Mouse (Mus musculus): ENCODE data around the gene Ulk4. TPM values are rescaled to one million over a fixed set of nuclear protein-coding genes. Genes with fewer than 3 reads are reported as not detected.

Gene Ulk4
- polyA plus RNA-seq, 1 experiment from 2014 or later, result 23.2 TPM

DNA sequence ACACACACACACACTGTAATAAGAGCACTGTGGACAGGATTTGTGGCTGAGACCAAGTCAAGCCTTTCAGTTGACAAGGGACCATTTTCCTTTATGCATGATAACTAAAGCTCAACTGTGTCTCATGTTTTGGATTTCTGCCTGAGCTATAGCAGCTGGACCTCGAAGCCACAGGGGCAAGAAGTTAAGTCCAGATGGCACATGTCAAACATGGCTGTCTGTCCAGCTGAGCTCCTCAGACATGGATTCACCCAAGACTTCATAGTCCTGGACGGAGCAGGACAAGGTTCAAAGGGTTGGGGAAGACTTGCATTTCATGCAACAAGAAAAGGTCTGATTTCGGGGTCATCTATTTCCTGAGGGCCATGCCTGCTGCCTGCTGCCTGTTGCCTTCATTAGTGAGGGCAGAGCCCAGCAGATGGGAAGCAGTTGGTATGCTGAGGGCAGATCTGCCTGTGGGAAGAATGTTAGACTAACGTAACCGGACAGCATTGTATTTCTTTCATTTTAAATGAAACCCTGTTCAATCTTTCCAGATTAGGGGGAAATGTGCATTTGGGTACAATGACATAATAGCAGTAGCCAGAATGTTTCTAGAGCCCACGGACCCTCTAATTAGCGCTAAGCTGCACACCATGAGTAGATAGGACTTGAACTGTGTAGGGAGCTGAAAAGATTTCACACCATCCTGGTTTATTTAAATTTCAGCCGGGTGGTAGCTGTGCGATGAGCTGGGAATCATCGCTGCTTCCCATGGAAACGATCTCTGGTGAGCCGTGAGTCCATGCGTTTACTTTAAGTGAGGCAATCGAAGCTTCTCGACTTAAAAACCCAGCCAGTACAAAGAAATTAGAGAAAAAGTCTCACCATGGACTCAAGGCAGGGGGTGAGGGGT is 286.9 kb downstream of the Ulk4 start:
- no peaks in the 10 kb centered on the region for H3K9me3 ChIP-seq (ENCODE audit: low read length)
- no peak overlapping the region for H3K9ac ChIP-seq (replicated peaks)
- 70% methylated on average over 15 of the region's 15 CpGs for WGBS (ENCODE audit: insufficient replicate concordance)
- H3K36me3 ChIP-seq (replicated peaks; ENCODE audit: insufficient read depth, low read length), result no peaks in the 10 kb centered on the region
- no peak overlapping the region for H3K27ac ChIP-seq (ENCODE audit: low read depth)
- H3K4me1 ChIP-seq (ENCODE audit: insufficient read depth), result 0 out of 2 replicates have a peak, but pooled peaks cover 3% of the 10 kb centered on the region
- TF ChIP-seq CTCF (IDR thresholded peaks at IDR 0.05; ENCODE audit: low read depth) (no peak), EP300 (IDR thresholded peaks at IDR 0.05; ENCODE audit: low read depth) (no peak)
- no peaks in the 10 kb centered on the region for H3K27me3 ChIP-seq (ENCODE audit: insufficient read depth, low read length)
- H3K4me3 ChIP-seq (ENCODE audit: low read depth, low read length), result no peak overlapping the region
- ATAC-seq, result no peak
- DNase-seq, result no peak
- H3K4me2 ChIP-seq (ENCODE audit: low read depth, low read length), result no peak overlapping the region

DNA sequence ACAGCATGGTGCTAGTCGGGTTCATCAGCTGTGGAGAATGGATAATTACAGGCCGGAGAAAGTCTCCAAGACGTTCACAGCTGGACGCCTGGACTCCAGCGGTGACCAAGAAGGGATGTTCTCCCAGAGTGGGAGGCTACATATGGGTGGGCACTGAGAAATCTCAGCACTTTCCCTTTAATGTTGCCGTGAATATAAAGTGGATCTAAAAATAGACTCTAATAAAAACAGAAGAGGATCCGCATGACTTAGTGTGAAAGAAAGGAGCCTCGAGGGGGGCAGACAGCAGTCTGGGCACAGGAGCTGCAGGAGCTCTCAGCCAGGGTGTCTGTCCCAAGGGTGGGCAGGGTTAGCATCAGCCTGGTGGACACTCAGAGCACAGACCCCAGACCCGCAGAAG is 288.9 kb downstream of the Ulk4 start:
- no peak overlapping the region for H3K4me3 ChIP-seq (ENCODE audit: low read depth, low read length)
- DNase-seq, result no peak
- H3K4me1 ChIP-seq (ENCODE audit: insufficient read depth), result 0 out of 2 replicates have a peak, but pooled peaks cover 3% of the 10 kb centered on the region
- H3K4me2 ChIP-seq (ENCODE audit: low read depth, low read length), result no peak overlapping the region
- 67% methylated on average over 9 of the region's 9 CpGs for WGBS (ENCODE audit: insufficient replicate concordance)
- no peak overlapping the region for H3K9ac ChIP-seq (replicated peaks)
- TF ChIP-seq EP300 (IDR thresholded peaks at IDR 0.05; ENCODE audit: low read depth), result no peak
- TF ChIP-seq CTCF (IDR thresholded peaks at IDR 0.05; ENCODE audit: low read depth), result no peak
- H3K9me3 ChIP-seq (ENCODE audit: low read length), result no peaks in the 10 kb centered on the region
- H3K27me3 ChIP-seq (ENCODE audit: insufficient read depth, low read length), result no peaks in the 10 kb centered on the region
- H3K27ac ChIP-seq (ENCODE audit: low read depth), result no peak overlapping the region
- H3K36me3 ChIP-seq (replicated peaks; ENCODE audit: insufficient read depth, low read length), result no peaks in the 10 kb centered on the region
- no peak for ATAC-seq

DNA sequence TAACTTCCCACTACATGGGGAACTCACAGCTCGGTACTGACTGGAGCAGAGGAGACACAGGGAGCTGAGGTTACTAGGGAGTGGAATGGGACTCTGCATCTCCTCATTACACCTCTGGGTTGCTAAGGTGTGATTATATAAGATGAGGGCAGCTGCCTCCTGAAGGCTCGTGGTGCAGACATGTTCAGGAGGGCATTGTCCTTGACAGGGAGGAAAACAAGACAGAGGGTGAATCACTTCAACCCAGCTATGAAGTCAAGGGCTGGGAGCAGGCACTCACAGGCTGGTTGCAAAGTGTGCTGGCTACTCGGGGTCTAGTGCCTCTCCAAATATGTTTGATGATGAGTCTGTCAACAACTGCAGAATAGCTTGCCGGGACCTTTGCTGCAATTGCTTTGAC is 290.0 kb downstream of the Ulk4 start:
- no peak overlapping the region for H3K9ac ChIP-seq (replicated peaks)
- ATAC-seq (no peak), DNase-seq (no peak)
- 0 out of 2 replicates have a peak, but pooled peaks cover 3% of the 10 kb centered on the region for H3K4me1 ChIP-seq (ENCODE audit: insufficient read depth)
- WGBS (ENCODE audit: insufficient replicate concordance), result 54% methylated on average over 4 of the region's 4 CpGs
- no peaks in the 10 kb centered on the region for H3K36me3 ChIP-seq (replicated peaks; ENCODE audit: insufficient read depth, low read length)
- H3K4me2 ChIP-seq (ENCODE audit: low read depth, low read length), result no peak overlapping the region
- no peak overlapping the region for H3K4me3 ChIP-seq (ENCODE audit: low read depth, low read length)
- H3K9me3 ChIP-seq (ENCODE audit: low read length), result no peaks in the 10 kb centered on the region
- H3K27me3 ChIP-seq (ENCODE audit: insufficient read depth, low read length), result no peaks in the 10 kb centered on the region
- no peak overlapping the region for H3K27ac ChIP-seq (ENCODE audit: low read depth)
- no peak for TF ChIP-seq EP300 (IDR thresholded peaks at IDR 0.05; ENCODE audit: low read depth)
- no peak for TF ChIP-seq CTCF (IDR thresholded peaks at IDR 0.05; ENCODE audit: low read depth)

DNA sequence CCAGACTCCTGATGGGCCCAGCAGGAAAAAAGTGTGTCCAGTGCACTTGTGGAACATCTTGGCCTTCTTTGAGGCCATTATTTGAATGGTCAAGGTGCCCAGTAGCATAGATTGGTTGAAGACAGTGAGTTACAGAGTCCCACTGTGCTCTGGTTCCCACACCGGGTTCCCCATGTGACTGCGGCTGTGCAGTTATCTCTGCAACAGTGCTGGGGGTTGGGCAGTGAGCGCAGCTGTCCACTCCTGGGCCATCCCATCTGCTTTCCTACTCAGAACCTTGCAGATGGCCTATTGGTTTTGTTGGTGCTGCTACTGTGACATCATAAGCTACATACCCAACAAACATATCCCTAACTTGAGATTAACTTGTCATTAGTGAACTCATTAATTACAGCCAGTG is 290.7 kb downstream of the Ulk4 start:
- H3K9me3 ChIP-seq (ENCODE audit: low read length), result no peaks in the 10 kb centered on the region
- 73% methylated on average over 3 of the region's 3 CpGs for WGBS (ENCODE audit: insufficient replicate concordance)
- no peaks in the 10 kb centered on the region for H3K27me3 ChIP-seq (ENCODE audit: insufficient read depth, low read length)
- ATAC-seq (no peak), DNase-seq (no peak)
- TF ChIP-seq EP300 (IDR thresholded peaks at IDR 0.05; ENCODE audit: low read depth) (no peak), CTCF (IDR thresholded peaks at IDR 0.05; ENCODE audit: low read depth) (no peak)
- H3K27ac ChIP-seq (ENCODE audit: low read depth), result no peak overlapping the region
- 0 out of 2 replicates have a peak, but pooled peaks cover 3% of the 10 kb centered on the region for H3K4me1 ChIP-seq (ENCODE audit: insufficient read depth)
- H3K4me2 ChIP-seq (ENCODE audit: low read depth, low read length), result no peak overlapping the region
- H3K4me3 ChIP-seq (ENCODE audit: low read depth, low read length), result no peak overlapping the region
- H3K9ac ChIP-seq (replicated peaks), result no peak overlapping the region
- no peaks in the 10 kb centered on the region for H3K36me3 ChIP-seq (replicated peaks; ENCODE audit: insufficient read depth, low read length)

DNA sequence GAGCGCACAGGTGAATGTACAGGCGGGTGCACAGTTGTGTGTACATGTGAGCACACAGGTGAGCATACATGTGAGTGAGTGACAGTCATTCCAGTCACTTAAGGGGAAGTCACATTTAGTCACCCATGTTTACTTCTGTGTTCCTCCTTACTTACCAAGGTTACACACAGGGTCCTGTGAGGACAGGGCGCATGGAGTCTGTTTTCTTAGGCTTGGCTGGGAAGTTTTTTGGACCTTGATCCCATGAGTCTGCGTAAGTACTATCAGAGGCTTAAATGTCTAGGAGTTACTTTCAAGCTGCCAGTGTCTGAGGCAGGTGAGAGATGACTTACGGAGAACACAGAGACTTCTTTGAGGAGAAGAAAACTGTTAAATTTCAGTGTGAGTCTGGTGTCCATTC is 291.5 kb downstream of the Ulk4 start:
- H3K9ac ChIP-seq (replicated peaks), result no peak overlapping the region
- 0 out of 2 replicates have a peak, but pooled peaks cover 3% of the 10 kb centered on the region for H3K4me1 ChIP-seq (ENCODE audit: insufficient read depth)
- no peak overlapping the region for H3K4me3 ChIP-seq (ENCODE audit: low read depth, low read length)
- WGBS (ENCODE audit: insufficient replicate concordance), result 75% methylated on average over 5 of the region's 5 CpGs
- DNase-seq, result no peak
- H3K4me2 ChIP-seq (ENCODE audit: low read depth, low read length), result no peak overlapping the region
- H3K27me3 ChIP-seq (ENCODE audit: insufficient read depth, low read length), result no peaks in the 10 kb centered on the region
- ATAC-seq, result no peak
- TF ChIP-seq CTCF (IDR thresholded peaks at IDR 0.05; ENCODE audit: low read depth) (no peak), EP300 (IDR thresholded peaks at IDR 0.05; ENCODE audit: low read depth) (no peak)
- H3K27ac ChIP-seq (ENCODE audit: low read depth), result no peak overlapping the region
- H3K36me3 ChIP-seq (replicated peaks; ENCODE audit: insufficient read depth, low read length), result no peaks in the 10 kb centered on the region
- no peaks in the 10 kb centered on the region for H3K9me3 ChIP-seq (ENCODE audit: low read length)

DNA sequence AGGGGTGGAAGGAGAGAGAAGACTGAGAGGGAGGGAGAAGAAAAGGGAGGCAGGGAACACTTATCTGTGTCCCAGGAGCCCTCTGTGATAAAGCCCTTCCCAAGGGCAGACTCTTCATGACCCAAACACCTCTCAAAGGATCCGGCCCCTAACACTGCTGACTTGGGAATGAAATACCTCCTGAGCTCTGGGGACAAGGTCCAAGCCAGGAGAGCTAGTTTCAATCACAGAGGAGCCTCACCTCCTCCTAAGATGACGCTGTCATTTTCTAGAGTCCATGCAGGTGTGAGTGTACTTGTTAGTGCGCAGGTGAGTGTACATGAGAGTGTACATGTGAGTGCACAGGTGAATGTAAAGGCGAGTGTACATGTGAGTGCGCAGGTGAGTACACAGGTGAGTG is 292.0 kb downstream of the Ulk4 start:
- WGBS (ENCODE audit: insufficient replicate concordance), result 85% methylated on average over 5 of the region's 5 CpGs
- no peak for ATAC-seq

More for the DNA sequence above, 292.0 kb downstream of the Ulk4 start:
- Histone ChIP-seq H3K36me3 (replicated peaks; ENCODE audit: insufficient read depth, low read length) (no peaks in the 10 kb centered on the region), H3K4me2 (ENCODE audit: low read depth, low read length) (no peak overlapping the region), H3K9ac (replicated peaks) (no peak overlapping the region), H3K4me3 (ENCODE audit: low read depth, low read length) (no peak overlapping the region), H3K9me3 (ENCODE audit: low read length) (no peaks in the 10 kb centered on the region), H3K27me3 (ENCODE audit: insufficient read depth, low read length) (no peaks in the 10 kb centered on the region), H3K27ac (ENCODE audit: low read depth) (no peak overlapping the region), H3K4me1 (ENCODE audit: insufficient read depth) (0 out of 2 replicates have a peak, but pooled peaks cover 3% of the 10 kb centered on the region)
- DNase-seq, result no peak
- no peak for TF ChIP-seq EP300 (IDR thresholded peaks at IDR 0.05; ENCODE audit: low read depth)
- no peak for TF ChIP-seq CTCF (IDR thresholded peaks at IDR 0.05; ENCODE audit: low read depth)

Data from liver, postnatal 0 days (tissue).